Mouse (Mus musculus) gastrocnemius, adult 8-10 months (tissue): Measurements from ENCODE around the gene Gm48551. TPM values are rescaled to one million over a fixed set of nuclear protein-coding genes. Genes with fewer than 3 reads are reported as not detected.
A peak's percentile ranks its signal among the peaks of the same experiment; 100 is the strongest.

Experiments
- DNase-seq, 2 experiments: peaks; one replicate each; pipeline ENCODE4 v3.0.0; 2022; ENCODE audit warnings: low spot score in 2 of 2
- total RNA-seq, 4 experiments: library from RNA; stranded (reverse); gene quantifications; 2 replicates each; pipeline ENCODE4 v1.2.4; 2022

The Gm48551 gene
- total RNA-seq, 4 experiments from 2014 or later, result 0.59 to 1.8 (median 1.1) TPM

DNA sequence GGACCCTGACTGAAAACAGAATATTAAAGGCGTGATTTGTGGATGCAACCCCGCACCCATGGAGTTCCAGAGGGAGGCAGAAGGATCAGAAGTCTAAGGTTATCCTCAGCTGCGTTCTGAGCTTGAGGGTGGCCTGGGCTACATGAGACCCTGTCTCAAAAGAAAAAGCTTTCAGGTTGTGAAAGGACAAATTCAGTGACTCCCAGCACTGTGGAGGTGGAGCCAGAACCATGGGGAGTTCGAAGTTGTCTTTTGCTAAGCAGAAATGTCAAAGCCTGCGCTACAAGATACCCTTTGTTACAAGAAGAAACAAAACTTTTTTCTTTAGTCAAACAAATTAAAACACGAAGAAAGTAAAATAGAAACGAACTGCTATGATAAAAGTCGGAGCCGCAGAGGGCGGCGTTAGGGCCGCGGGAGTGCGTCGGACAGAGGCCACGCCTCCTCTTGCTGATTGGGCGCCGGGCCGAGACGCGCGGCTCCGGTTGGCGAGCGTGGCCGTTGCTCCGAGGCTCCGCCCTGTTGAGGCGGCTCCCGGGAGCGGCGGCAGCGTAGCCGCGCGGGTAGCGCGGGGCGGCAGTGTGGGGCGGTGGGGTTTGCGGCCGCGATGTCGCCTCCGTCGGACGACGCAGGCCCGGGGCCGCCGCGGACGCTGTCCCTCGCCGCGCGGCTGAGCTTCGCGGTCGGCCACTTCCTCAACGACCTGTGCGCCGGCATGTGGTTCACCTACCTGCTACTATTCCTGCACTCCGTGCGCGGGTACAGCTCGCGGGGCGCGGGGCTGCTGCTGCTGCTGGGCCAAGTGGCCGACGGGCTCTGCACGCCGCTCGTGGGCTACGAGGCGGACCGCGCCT, 27.0 kb upstream of the Gm48551 start, which contains the start of gene Mfsd12:
Gene Mfsd12 (plus strand): TSS at position 501 of the 854 bp plus-strand sequence.
- peak; percentile 76 to 88 for DNase-seq

DNA sequence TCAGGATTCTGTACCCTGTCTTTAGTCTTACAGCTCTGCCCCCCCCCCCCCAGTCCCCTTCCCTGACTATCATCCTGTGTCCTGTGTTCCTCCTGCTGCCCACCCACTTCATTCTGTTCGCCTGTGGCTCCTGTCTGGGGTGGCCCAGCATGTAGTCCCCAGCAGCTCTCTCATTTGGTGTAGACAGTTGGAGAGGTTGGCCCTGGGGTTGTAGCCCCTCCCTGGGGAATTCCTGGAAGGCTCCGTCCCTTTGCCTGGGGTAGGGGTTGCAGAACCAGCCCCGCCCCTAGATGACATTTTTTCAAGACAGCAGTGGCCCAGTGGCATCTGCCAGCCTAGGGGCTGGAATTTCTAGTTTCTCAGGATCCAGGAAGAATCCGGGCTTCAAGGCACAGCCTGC, 26.1 kb upstream of the Gm48551 start:
- no peak for DNase-seq

DNA sequence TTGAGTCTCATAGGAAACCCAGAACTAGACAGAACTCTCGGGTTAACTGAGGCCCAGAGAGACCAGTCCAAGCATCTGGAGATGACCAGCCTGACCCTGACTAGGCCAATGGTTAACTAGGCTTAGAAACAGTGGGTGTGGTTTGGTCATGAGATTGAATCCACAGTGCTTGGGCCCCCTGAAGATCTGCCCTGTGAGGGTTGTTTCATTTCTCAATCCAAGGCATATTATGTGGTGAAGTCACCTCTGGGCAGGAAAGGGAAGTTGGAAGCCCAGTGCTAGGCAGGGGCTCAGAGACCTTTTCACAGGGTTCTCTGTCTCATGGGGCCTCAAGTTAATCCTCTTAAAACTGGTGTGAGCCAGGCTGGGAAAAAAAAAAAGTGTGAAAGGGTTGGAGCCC, 25.4 kb upstream of the Gm48551 start:
- DNase-seq, result no peak

DNA sequence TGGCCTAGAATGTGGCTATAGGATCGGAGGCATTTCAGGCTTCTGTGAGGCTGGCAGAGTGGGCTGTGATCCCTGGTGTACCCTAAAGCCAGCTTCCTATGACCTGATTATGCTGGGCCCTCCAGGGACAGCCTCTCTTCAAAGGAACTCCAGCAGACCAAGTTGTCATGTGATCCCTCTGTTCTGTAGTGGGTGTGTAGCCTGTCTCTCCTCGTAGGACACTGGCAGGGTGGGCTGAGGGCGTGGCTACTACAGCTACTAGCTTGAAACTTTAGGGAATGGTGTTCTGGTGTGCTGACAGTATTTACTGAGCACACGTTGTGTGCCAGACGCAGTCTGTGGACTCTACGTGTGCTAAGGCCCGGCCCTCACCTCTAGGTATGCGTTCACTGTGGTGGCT, 23.5 kb upstream of the Gm48551 start:
- DNase-seq, result no peak

DNA sequence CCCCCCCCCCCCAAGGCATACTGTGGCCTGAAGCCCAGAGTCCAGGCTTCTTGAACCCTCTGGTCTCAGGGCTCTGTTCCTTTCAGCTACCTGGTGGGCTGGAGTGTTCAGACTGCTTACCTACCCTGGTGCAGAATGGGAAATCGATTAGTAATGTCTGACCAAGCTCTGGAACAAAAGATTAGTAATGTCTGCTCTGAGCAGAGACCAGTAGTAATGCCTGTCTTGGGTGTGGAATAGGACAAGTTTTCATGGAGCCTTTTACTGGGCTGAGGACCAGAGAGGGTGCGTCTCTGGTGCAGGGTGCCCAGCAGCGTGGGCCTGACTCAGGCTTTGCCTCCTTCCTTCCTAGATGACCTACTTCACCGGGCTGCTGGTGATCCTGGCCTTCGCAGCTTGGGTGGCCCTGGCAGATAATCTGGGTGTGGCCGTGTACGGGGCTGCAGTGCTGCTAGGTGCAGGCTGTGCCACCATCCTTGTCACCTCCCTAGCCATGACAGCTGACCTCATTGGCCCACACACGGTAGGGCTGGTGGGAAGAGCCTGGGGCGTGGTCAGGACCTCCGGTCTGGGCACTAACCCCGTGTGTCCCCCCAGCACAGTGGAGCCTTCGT, 21.8 kb upstream of the Gm48551 start:
- DNase-seq, result no peak

DNA sequence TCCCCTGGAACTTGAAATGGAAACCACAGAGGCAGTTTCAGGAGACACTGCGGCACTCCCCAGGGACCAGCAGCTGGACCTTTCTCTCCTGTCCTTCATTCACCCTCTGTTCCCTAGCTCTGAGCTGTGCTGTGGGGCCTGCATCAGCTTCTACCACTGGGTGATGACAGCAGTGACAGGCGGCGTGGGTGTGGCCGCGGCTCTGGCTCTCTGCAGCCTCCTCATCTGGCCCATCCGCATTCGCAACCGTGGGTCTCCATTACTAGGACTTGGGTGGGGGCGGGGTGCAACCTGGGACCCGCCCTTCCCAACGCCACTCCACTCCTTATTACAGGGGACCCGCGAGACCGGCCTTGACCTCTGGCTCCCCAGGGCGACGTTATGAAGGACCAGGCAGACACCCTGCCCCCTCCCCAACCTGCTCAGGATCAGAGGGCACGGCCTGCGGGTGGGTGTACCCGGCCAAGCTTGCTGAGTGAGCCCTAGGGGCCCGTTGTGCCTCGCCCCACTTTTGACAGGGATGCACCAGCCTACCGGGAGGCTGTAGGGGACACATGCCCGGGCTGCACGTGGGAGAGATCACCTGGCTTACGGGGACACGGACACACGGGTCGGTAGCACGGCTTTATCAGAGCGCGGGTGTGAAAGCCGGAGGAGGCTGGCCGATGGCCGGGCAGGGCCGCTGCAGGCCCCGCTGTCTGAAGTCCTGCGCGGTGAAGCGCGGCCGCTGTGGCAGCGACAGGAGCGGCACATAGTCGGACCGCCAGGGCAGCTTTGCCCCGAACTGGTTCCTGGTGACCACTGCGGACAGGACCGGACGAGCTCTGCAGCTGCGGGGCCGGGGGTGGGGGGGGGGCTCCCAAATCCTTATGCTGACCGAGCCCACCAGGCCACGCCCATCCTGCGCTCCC, 20.6 kb upstream of the Gm48551 start:
- DNase-seq, result no peak

DNA sequence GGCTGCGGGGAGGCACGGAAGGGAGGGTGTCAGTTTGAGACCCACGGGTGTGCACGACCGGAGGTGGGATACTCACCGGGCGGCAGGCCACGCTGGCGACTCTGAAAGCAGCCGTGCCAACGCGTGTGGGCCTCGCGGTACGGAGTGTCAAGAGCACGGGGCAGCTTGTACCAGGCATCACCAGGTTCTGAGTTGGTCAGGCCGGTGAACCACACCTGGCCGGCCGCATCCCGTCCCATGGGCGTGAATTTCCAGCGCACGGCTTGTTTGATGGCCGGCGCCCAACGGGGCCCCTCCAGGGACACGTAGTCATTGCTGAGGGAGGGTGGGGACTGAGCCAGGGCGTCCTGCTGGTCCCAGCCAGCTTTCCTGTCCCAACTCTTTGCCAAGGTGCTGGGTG, 19.6 kb upstream of the Gm48551 start:
- DNase-seq, result no peak

DNA sequence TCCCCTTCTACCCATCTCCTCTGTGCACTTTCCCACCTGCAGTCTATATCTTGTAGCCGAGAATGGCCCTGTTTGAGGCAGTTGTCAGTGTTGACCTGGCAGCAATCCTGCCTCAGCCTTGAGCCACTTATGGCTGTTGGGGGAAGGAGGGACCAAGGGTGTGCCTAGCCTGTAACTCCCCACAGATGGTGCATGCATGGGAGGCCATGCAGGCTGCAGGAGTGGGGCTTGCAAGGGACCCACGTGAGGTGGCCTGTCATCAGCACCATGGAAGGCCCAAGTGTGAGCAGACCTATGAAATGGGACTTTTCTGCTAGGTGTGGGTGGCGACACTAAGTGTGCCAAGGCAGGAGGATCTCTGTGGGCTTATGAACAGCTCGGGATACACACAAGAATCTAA, 19.2 kb upstream of the Gm48551 start:
- DNase-seq, result no peak

DNA sequence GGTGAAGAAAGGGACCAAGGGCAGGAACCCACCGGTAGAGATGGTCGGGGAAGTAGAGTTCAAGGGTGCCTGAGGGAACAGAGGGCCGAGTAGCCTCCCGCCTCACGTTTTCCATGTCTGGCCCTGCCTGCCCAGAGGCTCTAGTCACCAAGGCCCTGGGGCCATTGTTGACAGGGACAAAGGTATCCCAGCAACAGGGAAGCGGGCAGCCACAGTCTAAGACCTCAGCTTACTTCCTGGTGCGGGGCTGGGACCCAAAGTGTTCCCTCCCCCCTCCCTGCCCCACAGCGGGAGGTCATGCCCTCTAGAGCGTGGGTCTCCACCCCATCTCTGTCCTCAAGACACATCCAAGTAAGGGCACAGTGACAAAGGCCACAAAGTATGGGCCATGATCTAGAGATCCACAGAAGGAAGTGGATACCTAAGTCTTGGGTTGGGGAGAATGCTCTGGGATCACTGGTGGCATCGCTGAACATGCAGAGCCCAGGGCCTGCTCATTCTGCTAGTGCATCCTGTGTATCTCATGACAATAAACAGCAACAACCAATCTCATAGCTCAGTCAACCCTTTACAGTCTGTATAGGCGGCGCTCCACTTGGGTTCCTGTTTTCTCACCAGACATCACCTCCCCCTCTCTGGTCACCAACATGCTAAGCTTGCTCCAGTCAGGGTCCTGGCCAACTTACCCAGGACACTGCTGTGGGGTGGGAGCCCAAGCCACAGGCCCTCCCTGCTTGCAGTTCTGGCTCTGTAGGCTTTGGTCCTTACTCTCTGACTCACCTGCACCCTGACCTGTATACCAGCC, 18.4 kb upstream of the Gm48551 start, which contains the start of gene 4930404N11Rik:
Gene 4930404N11Rik (minus strand): TSS at position 145 of the 805 bp plus-strand sequence.
- DNase-seq, result no peak

DNA sequence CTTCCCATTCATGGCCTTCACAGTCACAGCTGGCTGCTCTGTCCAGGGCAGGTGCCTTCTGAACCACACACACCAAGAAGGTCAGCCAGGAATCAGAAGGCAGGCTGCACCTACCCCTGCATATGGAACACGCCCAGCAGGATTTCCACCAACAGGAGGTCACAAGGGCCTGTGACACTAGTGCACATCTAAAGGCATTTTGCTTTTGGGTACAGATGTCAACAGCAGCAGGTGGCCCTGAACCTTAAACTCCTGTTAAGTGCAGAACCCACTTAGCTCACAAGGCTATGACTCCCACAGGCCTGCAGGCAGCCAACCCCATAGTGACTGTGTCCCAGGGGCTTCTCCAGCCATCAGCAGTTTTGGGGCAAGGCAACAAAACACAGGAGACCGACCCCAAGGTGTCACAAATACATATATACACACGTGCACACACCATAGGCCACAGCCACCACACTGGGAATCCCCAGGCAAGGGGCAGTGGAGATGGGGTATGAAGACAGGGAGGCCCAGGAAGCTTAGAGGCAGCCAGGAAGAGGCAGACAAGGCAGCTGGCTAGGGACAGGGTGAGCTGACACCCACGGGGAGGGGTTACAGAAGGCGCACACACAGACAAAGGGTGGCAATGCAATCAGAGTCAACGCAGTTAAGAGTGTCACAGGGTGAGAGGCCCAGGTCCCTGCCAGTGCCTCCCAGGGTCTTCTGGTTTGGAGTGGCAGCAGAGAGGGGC, 17.6 kb upstream of the Gm48551 start:
- no peak for DNase-seq

DNA sequence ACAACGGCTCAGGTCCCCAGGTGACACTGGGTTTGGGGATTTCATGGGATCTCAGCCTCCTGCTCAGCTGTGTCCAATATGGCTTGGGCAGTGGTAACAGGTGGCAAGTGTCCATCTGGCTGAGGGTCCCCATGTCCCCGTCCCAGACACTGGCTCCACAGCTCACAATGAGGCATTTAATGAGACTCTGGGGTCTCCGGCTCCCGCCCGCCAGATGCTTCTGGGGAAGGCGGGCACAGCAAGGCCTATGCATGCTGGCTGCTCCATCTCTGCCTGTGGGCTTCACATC, 17.1 kb upstream of the Gm48551 start:
- DNase-seq, result no peak

DNA sequence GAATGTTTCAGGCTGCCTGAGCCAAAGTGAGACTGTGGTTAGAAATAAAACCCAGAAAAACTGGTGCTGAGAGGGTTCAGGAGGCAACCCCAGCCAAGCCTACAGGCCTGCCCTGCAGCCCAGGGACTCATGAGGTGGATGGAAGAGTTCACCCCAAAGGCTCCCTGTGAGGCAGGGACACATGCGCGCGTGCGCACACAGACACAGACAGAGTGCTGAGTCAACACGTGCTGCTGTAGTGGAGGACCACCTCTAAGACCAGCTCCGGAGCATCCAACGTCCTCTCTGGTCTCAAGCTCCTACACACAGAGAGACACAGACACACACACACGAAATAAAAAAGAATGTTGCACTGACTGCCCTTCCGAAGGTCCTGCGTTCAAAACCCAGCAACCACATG, 8.9 kb upstream of the Gm48551 start:
- no peak for DNase-seq

DNA sequence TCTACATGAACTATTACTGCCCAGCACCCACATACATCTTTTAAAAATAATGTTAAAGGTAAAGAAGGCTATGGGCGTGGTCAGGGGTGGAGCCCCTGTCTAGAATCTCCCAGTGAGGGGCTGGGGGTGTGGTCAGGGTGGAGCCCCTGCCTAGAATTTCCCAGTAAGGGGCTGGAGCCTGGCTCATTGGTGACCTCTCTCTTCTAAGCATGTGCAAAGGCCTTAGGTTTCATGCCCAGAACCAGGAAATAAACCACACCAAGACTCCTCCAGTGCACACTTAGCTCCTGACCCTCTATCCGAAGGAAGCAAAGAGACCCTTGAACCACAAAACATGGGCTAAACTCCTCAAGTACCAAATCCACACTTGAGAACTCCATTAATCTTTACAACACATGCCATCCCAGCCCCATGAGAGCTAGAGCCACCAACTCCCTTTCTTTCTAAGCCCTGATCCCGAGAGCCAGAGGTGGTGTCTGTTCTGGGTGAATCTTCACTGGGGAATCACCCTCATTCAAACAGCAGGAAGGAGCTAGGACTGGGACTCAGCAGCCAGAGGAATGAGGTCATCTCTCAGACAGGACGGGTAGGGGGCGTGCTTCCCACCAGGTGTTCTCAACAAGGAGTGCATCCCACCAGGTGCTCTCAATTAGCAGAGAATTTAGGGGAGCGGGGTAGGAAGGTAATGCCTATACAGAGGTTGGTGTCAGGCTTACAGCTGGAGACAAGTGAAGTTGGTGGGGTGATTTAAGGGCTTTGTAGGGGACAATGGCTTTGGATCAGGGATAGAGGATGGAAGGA, 7.5 kb upstream of the Gm48551 start:
- DNase-seq, result no peak

DNA sequence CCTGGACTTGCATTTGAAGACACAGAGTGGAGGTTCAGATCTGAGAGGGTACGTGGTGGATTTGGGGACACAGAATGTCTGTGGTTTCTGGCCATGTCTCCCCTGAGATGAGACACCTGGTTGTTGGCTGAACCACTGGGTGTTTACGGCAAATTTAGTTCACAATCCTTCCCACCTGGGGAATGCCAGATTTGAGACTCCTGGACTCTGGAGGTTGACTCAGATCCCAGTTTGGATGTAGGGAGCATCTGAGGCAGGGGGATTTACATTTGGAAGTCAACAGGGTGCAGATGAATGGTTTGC, 7.0 kb upstream of the Gm48551 start:
- no peak for DNase-seq

DNA sequence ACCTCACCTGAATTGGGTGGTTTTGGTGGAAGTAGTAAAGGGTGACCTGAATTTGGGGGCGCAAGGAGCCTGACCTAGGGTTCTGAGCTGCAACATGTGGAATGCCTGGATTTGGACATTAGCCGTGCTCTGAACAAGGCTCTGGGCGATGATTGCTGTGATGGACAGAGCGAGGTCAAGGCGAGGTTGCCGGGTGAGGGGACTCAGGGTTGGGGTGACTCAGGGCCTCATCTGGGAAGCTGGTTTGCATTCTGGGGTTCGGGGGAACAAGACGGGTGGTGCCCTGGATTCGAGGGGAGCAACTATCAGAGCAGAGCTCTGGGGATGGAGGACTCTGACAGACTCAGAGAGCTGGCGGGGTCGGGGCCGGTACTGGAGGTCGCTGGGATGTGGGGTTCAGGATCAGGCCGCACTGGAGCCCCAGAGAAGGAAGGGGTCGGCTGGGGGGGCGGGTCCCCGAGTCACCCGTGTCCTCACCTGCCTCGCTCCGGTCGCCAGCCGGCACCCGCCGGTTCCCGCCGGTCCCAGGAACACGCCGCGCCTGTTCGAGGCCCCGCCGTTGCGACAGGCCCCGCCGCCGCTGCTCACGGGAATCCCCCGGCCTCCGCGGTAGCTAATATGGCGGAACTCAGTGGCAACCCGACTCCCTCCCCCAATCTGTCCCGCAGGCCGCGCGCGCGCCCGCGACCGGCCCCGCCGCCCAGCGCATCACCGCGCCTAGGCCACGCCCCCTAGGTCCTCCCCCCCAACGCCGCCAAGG, 6.3 kb upstream of the Gm48551 start, which contains the start of gene Fzr1:
Gene Fzr1 (minus strand): TSS at position 724 of the 760 bp plus-strand sequence.
- DNase-seq, result no peak

DNA sequence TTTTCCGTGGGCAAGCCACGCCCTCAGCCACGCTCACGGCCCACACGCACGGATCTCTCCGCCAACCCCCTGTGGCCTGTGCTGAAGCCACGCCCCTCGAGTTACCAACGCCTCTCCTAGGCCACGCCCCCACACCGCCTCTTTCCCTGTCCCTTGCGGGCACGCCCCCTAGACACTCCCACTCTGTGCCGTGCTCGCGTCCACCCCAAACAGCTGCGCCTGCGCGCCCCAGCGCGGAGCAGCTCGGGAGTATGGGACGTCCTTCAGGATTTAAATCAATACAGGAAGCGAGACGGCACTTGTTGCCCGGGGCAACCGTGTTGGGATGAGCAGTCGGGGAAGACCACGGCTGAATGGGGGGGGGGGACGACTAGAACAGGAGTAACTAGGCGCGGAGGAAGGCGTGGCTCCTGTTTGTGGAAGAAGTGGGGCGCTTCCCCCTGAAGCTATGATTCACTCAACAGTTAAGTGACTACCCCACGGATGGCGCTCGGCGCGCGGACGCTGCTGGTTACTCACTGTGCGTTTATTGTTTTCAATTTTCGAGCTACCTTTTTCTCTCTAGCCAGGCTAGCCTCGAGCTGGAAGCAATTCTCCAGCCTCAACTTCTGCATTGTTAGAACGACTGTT, 5.6 kb upstream of the Gm48551 start:
- DNase-seq, result peak; percentile 100

DNA sequence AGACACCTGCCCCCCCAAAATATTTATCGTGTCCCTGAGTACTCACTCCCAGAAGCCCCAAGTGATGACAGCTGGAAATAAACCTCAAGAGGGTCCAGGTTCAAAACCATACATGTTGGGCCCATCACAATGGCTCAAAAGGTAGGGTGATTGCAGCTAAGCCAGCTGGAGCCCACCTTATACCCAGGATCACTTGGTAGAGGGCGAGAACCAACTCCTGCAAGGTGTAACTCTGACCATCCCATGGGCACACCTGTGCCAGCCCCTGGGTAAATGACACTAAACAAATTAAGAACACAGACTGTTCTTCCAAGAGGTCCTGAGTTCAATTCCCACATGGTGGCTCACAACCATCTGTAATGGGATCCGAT, 5.1 kb upstream of the Gm48551 start:
- no peak for DNase-seq

DNA sequence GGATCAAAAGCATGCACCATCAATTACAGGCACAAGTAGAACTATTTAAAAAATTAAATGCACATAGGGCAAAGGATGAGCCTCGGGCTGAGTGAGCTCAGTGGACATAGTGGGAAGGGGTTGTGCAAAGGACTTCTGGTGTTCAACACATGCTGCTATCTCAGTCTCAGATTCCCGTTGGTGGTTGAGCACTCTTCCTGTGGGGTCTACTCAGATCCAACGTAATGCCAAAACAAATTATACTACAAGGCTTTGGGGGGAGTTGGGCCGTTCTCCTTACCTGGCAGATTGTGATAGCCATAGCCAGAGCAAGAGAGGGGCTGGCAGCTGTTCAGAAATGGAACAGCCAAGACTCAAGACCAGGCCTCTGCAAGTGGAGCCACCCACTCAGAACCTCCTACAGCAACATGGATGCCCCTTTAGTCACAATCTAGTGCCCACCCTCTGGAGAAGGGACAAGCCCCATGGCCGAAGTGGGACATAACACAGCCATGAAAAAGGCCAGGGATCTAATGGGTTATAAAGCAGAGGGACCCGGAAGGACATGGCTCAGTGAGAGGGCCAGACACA, 4.4 kb upstream of the Gm48551 start:
- DNase-seq, result no peak
